Mouse (Mus musculus): ENCODE measurements at regions not wholly inside any gene's neighbourhood (a gene's known extent, or its start where the extent isn't known, plus 50 kb on each side); places are given as distances from the start of the nearest gene placed in this dataset.
A peak's percentile ranks its signal among the peaks of the same experiment; 100 is the strongest.

GRCm38 (mm10) chr13:47602646-47603045, 480.2 kb downstream of the Rnf144b start:
- DNase-seq = no peak

GRCm38 (mm10) chr13:47611439-47611838, 489.0 kb downstream of the Rnf144b start:
- DNase-seq = no peak

GRCm38 (mm10) chr13:47636511-47637103, 514.2 kb downstream of the Rnf144b start:
- no peak for DNase-seq

- DNase-seq = peak; percentile 7 to 11
Observed at GRCm38 (mm10) chr13:47642341-47642740, 519.9 kb downstream of the Rnf144b start.

GRCm38 (mm10) chr13:47645081-47645480, 522.6 kb downstream of the Rnf144b start:
- DNase-seq = no peak

- DNase-seq = peak in 1 of 2 experiments; percentile 12
Observed at GRCm38 (mm10) chr13:47647693-47648092, 525.2 kb downstream of the Rnf144b start.

GRCm38 (mm10) chr13:47650093-47650492, 527.6 kb downstream of the Rnf144b start:
- DNase-seq = no peak

GRCm38 (mm10) chr13:47666470-47666869, 544.0 kb downstream of the Rnf144b start:
- peak in 1 of 2 experiments; percentile 4 for DNase-seq

- DNase-seq = peak; percentile 98 to 100
Observed at GRCm38 (mm10) chr13:47666956-47667701, 544.7 kb downstream of the Rnf144b start.

- no peak for DNase-seq
Observed at GRCm38 (mm10) chr13:47688131-47688530, 565.7 kb downstream of the Rnf144b start.

GRCm38 (mm10) chr13:47693815-47694214, 567.2 kb upstream of the Id4 start:
- DNase-seq = no peak

- DNase-seq = peak; percentile 24 to 39
Observed at GRCm38 (mm10) chr13:47695877-47696276, 565.2 kb upstream of the Id4 start.

- DNase-seq = no peak
Observed at GRCm38 (mm10) chr13:47700556-47700955, 560.5 kb upstream of the Id4 start.

GRCm38 (mm10) chr13:47707961-47708609, 552.9 kb upstream of the Id4 start:
- peak; percentile 48 to 65 for DNase-seq

GRCm38 (mm10) chr13:47709323-47709722, 551.7 kb upstream of the Id4 start:
- DNase-seq = peak; percentile 56 to 65

- no peak for DNase-seq
Observed at GRCm38 (mm10) chr13:47712507-47712906, 548.5 kb upstream of the Id4 start.

GRCm38 (mm10) chr13:47716265-47716664, 544.8 kb upstream of the Id4 start:
- peak in 1 of 2 experiments; percentile 18 for DNase-seq

- DNase-seq = no peak
Observed at GRCm38 (mm10) chr13:47720645-47721044, 540.4 kb upstream of the Id4 start.

- DNase-seq = no peak
Observed at GRCm38 (mm10) chr13:47734415-47734814, 526.6 kb upstream of the Id4 start.

GRCm38 (mm10) chr13:47735426-47736063, 525.5 kb upstream of the Id4 start:
- DNase-seq = no peak

- DNase-seq = no peak
Observed at GRCm38 (mm10) chr13:47748906-47749305, 512.1 kb upstream of the Id4 start.

GRCm38 (mm10) chr13:47751033-47751432, 510.0 kb upstream of the Id4 start:
- no peak for DNase-seq

All from cerebellum, postnatal 10 days (tissue).